Mouse (Mus musculus): ENCODE data around the gene Golim4. TPM values are rescaled to one million over a fixed set of nuclear protein-coding genes. Genes with fewer than 3 reads are reported as not detected.

Golim4 gene
- 32.1 and 35.9 TPM in 2 replicates for polyA plus RNA-seq (2015; fragmentation: Nextera tagmentation; extraction: Ambion mirVana)

DNA sequence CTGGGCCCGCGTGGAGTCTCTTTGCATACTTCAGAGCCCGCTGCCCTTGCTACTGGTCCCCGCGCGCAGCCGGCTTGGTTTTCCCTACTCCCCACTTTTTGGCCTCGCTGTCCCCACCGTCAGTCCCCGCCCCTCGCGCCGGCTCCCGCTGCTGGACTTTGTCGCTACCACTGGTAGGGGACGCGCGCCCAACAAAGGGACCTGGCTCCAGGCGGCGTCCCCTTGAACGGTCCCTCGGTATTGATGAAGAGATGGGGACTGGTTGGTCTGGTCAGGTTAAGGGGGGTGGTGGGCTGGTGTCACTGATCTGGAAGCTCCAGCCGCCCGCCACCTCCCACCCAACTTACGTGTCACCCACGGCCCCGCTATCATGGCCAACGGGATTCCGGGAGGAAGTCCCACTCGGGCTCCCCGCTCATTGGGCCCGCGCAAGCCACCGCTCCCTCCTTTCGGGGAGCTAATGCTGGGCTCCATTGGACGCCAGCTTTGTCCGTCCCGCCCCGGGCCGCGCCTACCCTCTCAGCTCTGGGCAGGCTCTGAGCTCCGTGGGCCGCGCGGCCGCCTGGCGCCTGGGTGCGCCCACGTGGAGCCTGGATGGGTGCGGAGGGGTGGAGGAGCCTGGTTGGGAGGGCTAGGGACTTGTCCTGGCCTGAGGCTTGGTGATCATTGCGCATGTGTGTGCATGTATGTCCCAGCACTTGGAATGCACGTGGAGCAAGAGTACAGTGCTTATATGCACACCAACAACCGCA is at the start of gene Golim4:
TSS of gene Golim4 (minus strand) at position 399 of the 752 bp plus-strand sequence.

Other genes starting within 250 kb of the Golim4 start
- not detected in 2 replicates for gene Gm29133, start 208.8 kb downstream of the Golim4 start, polyA plus RNA-seq (2015; fragmentation: Nextera tagmentation; extraction: Ambion mirVana)
- not detected in 2 replicates for gene Fstl5, start 117.3 kb upstream of the Golim4 start, polyA plus RNA-seq (2015; fragmentation: Nextera tagmentation; extraction: Ambion mirVana)